Mouse (Mus musculus) bone marrow macrophage, adult 2 months (primary cell): ENCODE measurements around the gene Mapk7.

ENCODE experiments used
- CTCF ChIP-seq: IDR thresholded peaks from 2 replicates; pipeline ENCODE4 v1.5.1; 2012; ENCODE audit warnings: low read depth, mild to moderate bottlenecking, low read length, moderate library complexity
- POLR2A ChIP-seq: IDR thresholded peaks from 2 replicates; pipeline ENCODE4 v1.6.1; 2012; ENCODE audit warnings: mild to moderate bottlenecking, low read depth, low read length, borderline replicate concordance

DNA sequence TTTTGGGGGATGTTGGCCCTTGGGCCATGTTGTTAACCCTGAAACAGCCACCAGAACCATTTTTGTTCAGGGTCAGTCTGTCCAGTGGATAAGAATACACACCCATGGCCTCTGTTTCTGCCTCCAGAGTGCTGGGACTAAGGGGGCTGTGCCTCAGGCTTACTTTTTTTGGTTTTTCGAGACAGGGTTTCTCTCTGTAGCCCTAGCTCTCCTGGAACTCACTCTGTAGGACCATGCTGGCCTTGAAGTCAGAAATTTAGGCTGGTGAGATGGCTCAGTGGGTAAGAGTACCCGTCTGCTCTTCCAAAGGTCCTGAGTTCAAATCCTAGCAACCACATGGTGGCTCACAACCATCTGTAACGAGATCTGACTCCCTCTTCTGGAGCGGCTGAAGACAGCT is 15.4 kb downstream of the Mapk7 start:
- TF ChIP-seq CTCF = no peak
- no peak for TF ChIP-seq POLR2A
